Mouse (Mus musculus) MEL (cell line): ENCODE results near the gene Susd6. TPM values are rescaled to one million over a fixed set of nuclear protein-coding genes. Genes with fewer than 3 reads are reported as not detected.
A peak's percentile ranks its signal among the peaks of the same experiment; 100 is the strongest.

Source experiments
- DNase-seq: peaks from one replicate; pipeline ENCODE4 v3.0.0; 2011; ENCODE audit warnings: low read depth, low spot score
- H3K27ac ChIP-seq: 2 replicates; pipeline ENCODE4 v1.5.1; 2012; ENCODE audit warnings: low read depth, mild to moderate bottlenecking, control low read depth, low read length, moderate library complexity; ENCODE audit not compliant: control insufficient read depth
- H3K27me3 ChIP-seq, 2 experiments: fragments of 150-350 bp in 1 of 2; sonication (generic) in 1 of 2; 2 replicates each; pipeline ENCODE4 v1.6.1; 2012; ENCODE audit warnings: low read length in 2 of 2, mild to moderate bottlenecking in 2 of 2, improper control_type of control experiment in 1 of 2, moderate library complexity in 1 of 2; ENCODE audit not compliant: insufficient read depth in 2 of 2, control insufficient read depth in 1 of 2
- H3K36me3 ChIP-seq, 2 experiments: 2 replicates each; pipeline ENCODE4 v1.6.1; 2012 to 2014; ENCODE audit warnings: low read length in 2 of 2, improper control_type of control experiment in 1 of 2, inconsistent platforms in 1 of 2, mild to moderate bottlenecking in 1 of 2; ENCODE audit not compliant: insufficient read depth in 2 of 2, control insufficient read depth in 1 of 2
- H3K4me1 ChIP-seq, 2 experiments: fragments of 150-350 bp in 1 of 2; sonication (generic) in 1 of 2; 2 replicates each; pipeline ENCODE4 v1.6.1; 2012; ENCODE audit warnings: low read length in 2 of 2, improper control_type of control experiment in 1 of 2, mild to moderate bottlenecking in 1 of 2; ENCODE audit not compliant: insufficient read depth in 2 of 2, control insufficient read depth in 1 of 2
- H3K4me3 ChIP-seq, 2 experiments: fragments of 150-350 bp in 1 of 2; sonication (generic) in 1 of 2; 2 replicates each; pipeline ENCODE4 v1.5.1; 2012; ENCODE audit warnings: low read depth in 2 of 2, low read length in 2 of 2, mild to moderate bottlenecking in 2 of 2, moderate library complexity in 2 of 2, control low read depth in 1 of 2, improper control_type of control experiment in 1 of 2; ENCODE audit not compliant: control insufficient read depth in 1 of 2, insufficient read depth in 1 of 2
- H3K79me2 ChIP-seq: 2 replicates; pipeline ENCODE4 v1.6.1; 2012; ENCODE audit warnings: mild to moderate bottlenecking, low read length, moderate library complexity; ENCODE audit not compliant: control insufficient read depth, poor library complexity, insufficient read depth
- H3K9ac ChIP-seq: 2 replicates; pipeline ENCODE4 v1.6.1; 2012; ENCODE audit warnings: low read depth, mild to moderate bottlenecking, control low read depth, low read length, moderate library complexity; ENCODE audit not compliant: control insufficient read depth, poor library complexity, severe bottlenecking
- H3K9me3 ChIP-seq: fragments of 150-350 bp; sonication (generic); replicated peaks from 2 replicates; pipeline ENCODE4 v1.6.1; 2012; ENCODE audit warnings: mild to moderate bottlenecking, low read length, improper control_type of control experiment, moderate library complexity; ENCODE audit not compliant: insufficient read depth
- CHD2 ChIP-seq: IDR thresholded peaks from 2 replicates; pipeline ENCODE4 v1.6.1; 2011; ENCODE audit warnings: low read length, improper control_type of control experiment
- CTCF ChIP-seq, 3 experiments: IDR thresholded peaks in 2 of 3; conservative IDR thresholded peaks in 1 of 3; 2 replicates each; pipeline ENCODE4 v1.5.1; 2011 to 2012; ENCODE audit warnings: low read length in 3 of 3, low read depth in 2 of 3, mild to moderate bottlenecking in 2 of 3, improper control_type of control experiment in 1 of 3, inconsistent platforms in 1 of 3, mixed read lengths in 1 of 3, moderate library complexity in 1 of 3; ENCODE audit not compliant: control insufficient read depth in 1 of 3, insufficient read depth in 1 of 3, poor library complexity in 1 of 3, severe bottlenecking in 1 of 3
- ELF1 ChIP-seq: IDR thresholded peaks from 2 replicates; pipeline ENCODE4 v1.6.1; 2014; ENCODE audit warnings: low read depth, mild to moderate bottlenecking, inconsistent platforms, low read length, improper control_type of control experiment, moderate library complexity
- EP300 ChIP-seq, 2 experiments: IDR thresholded peaks; 2 replicates each; pipeline ENCODE4 v1.6.1; 2011; ENCODE audit warnings: improper control_type of control experiment in 2 of 2, low read length in 2 of 2, low read depth in 1 of 2, mild to moderate bottlenecking in 1 of 2
- ETS1 ChIP-seq: IDR thresholded peaks from 2 replicates; pipeline ENCODE4 v1.6.1; 2012; ENCODE audit warnings: low read depth, mild to moderate bottlenecking, inconsistent platforms, low read length, improper control_type of control experiment, moderate library complexity
- GABPA ChIP-seq: IDR thresholded peaks from 2 replicates; pipeline ENCODE4 v1.6.1; 2012; ENCODE audit warnings: low read depth, mild to moderate bottlenecking, inconsistent platforms, low read length, improper control_type of control experiment, moderate library complexity
- GATA1 ChIP-seq: IDR thresholded peaks from 2 replicates; pipeline ENCODE4 v1.6.1; 2011; ENCODE audit warnings: low read depth, low read length, improper control_type of control experiment
- HCFC1 ChIP-seq: IDR thresholded peaks from 2 replicates; pipeline ENCODE4 v1.6.1; 2012; ENCODE audit warnings: low read depth, mild to moderate bottlenecking, inconsistent platforms, low read length, improper control_type of control experiment, moderate library complexity
- JUND ChIP-seq: IDR thresholded peaks from 2 replicates; pipeline ENCODE4 v1.6.1; 2011; ENCODE audit warnings: low read depth, mild to moderate bottlenecking, improper control_type of control experiment, low read length
- KAT2A ChIP-seq: conservative IDR thresholded peaks from 2 replicates; pipeline ENCODE4 v1.6.1; 2012; ENCODE audit warnings: low read depth, low read length, improper control_type of control experiment, inconsistent platforms
- MAFK ChIP-seq: IDR thresholded peaks from 2 replicates; pipeline ENCODE4 v1.6.1; 2011; ENCODE audit warnings: low read depth, mild to moderate bottlenecking, low read length, improper control_type of control experiment, borderline replicate concordance
- MAZ ChIP-seq: IDR thresholded peaks from 2 replicates; pipeline ENCODE4 v1.6.1; 2012; ENCODE audit warnings: low read depth, mild to moderate bottlenecking, inconsistent platforms, low read length, improper control_type of control experiment
- MXI1 ChIP-seq: IDR thresholded peaks from 2 replicates; pipeline ENCODE4 v1.6.1; 2011; ENCODE audit warnings: mild to moderate bottlenecking, low read depth, low read length, improper control_type of control experiment
- MYC ChIP-seq: IDR thresholded peaks from 2 replicates; pipeline ENCODE4 v1.6.1; 2011; ENCODE audit warnings: low read depth, mild to moderate bottlenecking, low read length, improper control_type of control experiment, moderate library complexity
- POLR2AphosphoS2 ChIP-seq: IDR thresholded peaks from 2 replicates; pipeline ENCODE4 v1.6.1; 2011; ENCODE audit warnings: low read length, improper control_type of control experiment
- POLR2AphosphoS5 ChIP-seq: IDR thresholded peaks from 2 replicates; pipeline ENCODE4 v1.6.1; 2012; ENCODE audit warnings: low read depth, borderline replicate concordance, mild to moderate bottlenecking, inconsistent platforms, low read length, moderate library complexity, mixed read lengths
- RAD21 ChIP-seq: IDR thresholded peaks from 2 replicates; pipeline ENCODE4 v1.6.1; 2011; ENCODE audit warnings: mild to moderate bottlenecking, low read depth, low read length, improper control_type of control experiment
- RCOR1 ChIP-seq: IDR thresholded peaks from 2 replicates; pipeline ENCODE4 v1.6.1; 2012; ENCODE audit warnings: low read depth, mild to moderate bottlenecking, inconsistent platforms, low read length, improper control_type of control experiment
- SIN3A ChIP-seq: IDR thresholded peaks from 2 replicates; pipeline ENCODE4 v1.6.1; 2012; ENCODE audit warnings: low read length, improper control_type of control experiment, inconsistent platforms
- SMC3 ChIP-seq: IDR thresholded peaks from 2 replicates; pipeline ENCODE4 v1.6.1; 2011; ENCODE audit warnings: low read depth, low read length, improper control_type of control experiment
- TBP ChIP-seq: IDR thresholded peaks from 2 replicates; pipeline ENCODE4 v1.8.0; 2011; ENCODE audit warnings: low read depth, low read length, improper control_type of control experiment
- TCF12 ChIP-seq: IDR thresholded peaks from 2 replicates; pipeline ENCODE4 v1.6.1; 2014; ENCODE audit warnings: low read depth, mild to moderate bottlenecking, inconsistent platforms, low read length, improper control_type of control experiment, moderate library complexity
- UBTF ChIP-seq: IDR thresholded peaks from 2 replicates; pipeline ENCODE4 v1.6.1; 2012; ENCODE audit warnings: low read depth, mild to moderate bottlenecking, inconsistent platforms, low read length, improper control_type of control experiment, moderate library complexity, borderline replicate concordance; ENCODE audit not compliant: insufficient read depth
- USF1 ChIP-seq: IDR thresholded peaks from 2 replicates; pipeline ENCODE4 v1.6.1; 2014; ENCODE audit warnings: low read depth, mild to moderate bottlenecking, inconsistent platforms, low read length, improper control_type of control experiment, moderate library complexity
- ZC3H11A ChIP-seq: IDR thresholded peaks from 2 replicates; pipeline ENCODE4 v1.6.1; 2012; ENCODE audit warnings: low read depth, mild to moderate bottlenecking, inconsistent platforms, low read length, improper control_type of control experiment
- ZNF384 ChIP-seq: IDR thresholded peaks from 2 replicates; pipeline ENCODE4 v1.6.1; 2012; ENCODE audit warnings: low read depth, mild to moderate bottlenecking, inconsistent platforms, low read length, improper control_type of control experiment
- polyA plus RNA-seq, 2 experiments: library from polyadenylated mRNA; stranded (reverse) in 1 of 2; unstranded in 1 of 2; fragments of >175 nt in 1 of 2; fragments of >200 nt in 1 of 2; gene quantifications; 2 replicates each; pipeline versions ENCODE4 v1.2.1 to v1.2.4; 2012; ENCODE audit warnings: low replicate concordance in 2 of 2, low read depth in 1 of 2; ENCODE audit not compliant: insufficient read length in 2 of 2, insufficient read depth in 1 of 2, missing spikeins in 1 of 2
- total RNA-seq: library from RNA; depleted of rRNA; stranded (reverse); fragments of 300-350 nt; gene quantifications from 2 replicates; pipeline ENCODE4 v1.2.3, GENCODE M21; 2012

The Susd6 gene
- total and polyA plus RNA-seq, 3 experiments, result 12.2 to 22.4 TPM; not detected in 1

GRCm38 (mm10) chr12:80893720-80894494, 103.6 kb downstream of the Susd6 start:
- no peaks in the 10 kb centered on the region for H3K79me2 ChIP-seq
- no peak overlapping the region for H3K4me3 ChIP-seq
- H3K9ac ChIP-seq, result no peak overlapping the region
- peak in 2 of 3 experiments; percentile 43; a peak in 4 of 6 replicates for TF ChIP-seq CTCF (IDR thresholded peaks at IDR 0.05 in 2 of 3, conservative IDR thresholded peaks at IDR 0.05 in 1 of 3; ENCODE audit: control insufficient read depth in 1 of 3, insufficient read depth in 1 of 3, low read depth in 2 of 3, low read length in 3 of 3, poor library complexity in 1 of 3, severe bottlenecking in 1 of 3)
- TF ChIP-seq SMC3, result no peak
- TF ChIP-seq ETS1, result no peak
- TF ChIP-seq CHD2, result no peak
- TF ChIP-seq GABPA, result no peak
- TF ChIP-seq ELF1, result no peak
- no peak for TF ChIP-seq RCOR1
- no peak for TF ChIP-seq HCFC1
- no peak for TF ChIP-seq EP300 (IDR thresholded peaks at IDR 0.05; ENCODE audit: low read depth in 1 of 2, low read length in 2 of 2)
- TF ChIP-seq ZNF384, result peak; percentile 49; the same call in 1 of the 2 replicates
- H3K27ac ChIP-seq, result no peak overlapping the region
- DNase-seq, result no peak
- no peaks in the 10 kb centered on the region for H3K27me3 ChIP-seq
- no peaks in the 10 kb centered on the region for H3K9me3 ChIP-seq
- H3K36me3 ChIP-seq, result no peaks in the 10 kb centered on the region
- H3K4me1 ChIP-seq, result no peaks in the 10 kb centered on the region

GRCm38 (mm10) chr12:80894973-80895570, 104.8 kb downstream of the Susd6 start:
- TF ChIP-seq ELF1 (peak; percentile 28; the same call in 1 of the 2 replicates), POLR2AphosphoS2 (no peak), SIN3A (no peak), UBTF (no peak), JUND (peak; percentile 54; the same call in 1 of the 2 replicates), MXI1 (peak; percentile 37; the same call in 1 of the 2 replicates), CTCF (IDR thresholded peaks at IDR 0.05 in 2 of 3, conservative IDR thresholded peaks at IDR 0.05 in 1 of 3; ENCODE audit: control insufficient read depth in 1 of 3, insufficient read depth in 1 of 3, low read depth in 2 of 3, low read length in 3 of 3, poor library complexity in 1 of 3, severe bottlenecking in 1 of 3) (peak; percentile 97 to 100 (median 99); a peak in 5 of 6 replicates), KAT2A (no peak), HCFC1 (no peak), USF1 (no peak; the same call in 1 of the 2 replicates), ZNF384 (no peak), ZC3H11A (peak; percentile 100), RCOR1 (no peak), MYC (no peak), MAZ (peak; percentile 77; the same call in 1 of the 2 replicates), SMC3 (peak; percentile 100), POLR2AphosphoS5 (no peak), GATA1 (no peak), TBP (0 out of 2 replicates have a peak, but pooled peaks have one; percentile 10), MAFK (no peak), RAD21 (no peak; the same call in none of the 2 replicates), ETS1 (no peak), TCF12 (no peak)
- peak overlapping the region; percentile 35; the same call in 1 of the 2 replicates for H3K9ac ChIP-seq
- H3K36me3 ChIP-seq, result no peaks in the 10 kb centered on the region
- H3K9me3 ChIP-seq, result no peaks in the 10 kb centered on the region
- DNase-seq, result peak; percentile 91
- no peak overlapping the region for H3K27ac ChIP-seq
- no peaks in the 10 kb centered on the region for H3K27me3 ChIP-seq
- no peaks in the 10 kb centered on the region for H3K4me1 ChIP-seq
- H3K79me2 ChIP-seq, result no peaks in the 10 kb centered on the region
- peak overlapping the region; percentile 36 to 65 for H3K4me3 ChIP-seq
